Mouse (Mus musculus) liver, adult (tissue): Measurements from ENCODE around the gene H2-Eb2.

Experiments used
- GATA4 ChIP-seq: IDR thresholded peaks from 2 replicates; pipeline ENCODE4 v1.6.1; 2014; ENCODE audit warnings: mild to moderate bottlenecking, low read length; ENCODE audit not compliant: insufficient replicate concordance

H2-Eb2 gene

GRCm38 (mm10) chr17:34300691-34301566, 24.5 kb upstream of the H2-Eb2 start:
- TF ChIP-seq GATA4, result no peak

GRCm38 (mm10) chr17:34301670-34302190, 23.7 kb upstream of the H2-Eb2 start:
- no peak for TF ChIP-seq GATA4

- TF ChIP-seq GATA4, result no peak
Measured at GRCm38 (mm10) chr17:34303789-34304188, 21.7 kb upstream of the H2-Eb2 start.

GRCm38 (mm10) chr17:34304751-34305150, 20.7 kb upstream of the H2-Eb2 start:
- no peak for TF ChIP-seq GATA4

- TF ChIP-seq GATA4, result no peak
Measured at GRCm38 (mm10) chr17:34305380-34306030, 20.0 kb upstream of the H2-Eb2 start, which contains the start of gene H2-Eb1. Gene H2-Eb1 (plus strand): TSS chr17:34305867.

- TF ChIP-seq GATA4, result no peak
Measured at GRCm38 (mm10) chr17:34306407-34306806, 19.1 kb upstream of the H2-Eb2 start.

DNA sequence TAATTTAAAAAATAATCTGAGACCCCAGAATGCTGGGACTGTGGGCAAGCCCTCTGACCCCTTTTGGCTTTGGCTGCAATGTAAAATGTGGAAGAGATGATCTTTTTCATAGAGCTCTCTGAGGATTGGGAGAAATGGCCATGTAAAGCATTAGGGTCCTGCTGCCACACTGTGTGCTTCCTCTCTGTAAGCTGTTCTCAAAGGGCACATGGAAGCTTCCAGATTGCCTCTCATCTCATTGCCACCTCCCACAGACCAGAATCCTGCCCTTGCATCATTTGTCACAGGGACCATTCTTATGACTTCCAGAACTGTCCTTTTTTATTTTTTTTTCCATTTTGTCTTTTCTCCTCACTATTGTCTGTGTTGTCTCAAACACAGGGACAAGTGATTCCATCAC, 18.2 kb upstream of the H2-Eb2 start:
- TF ChIP-seq GATA4, result no peak

- no peak for TF ChIP-seq GATA4
Measured at GRCm38 (mm10) chr17:34308161-34308560, 17.3 kb upstream of the H2-Eb2 start.

- TF ChIP-seq GATA4, result no peak
Measured at GRCm38 (mm10) chr17:34309225-34309624, 16.2 kb upstream of the H2-Eb2 start.

GRCm38 (mm10) chr17:34309683-34310385, 15.6 kb upstream of the H2-Eb2 start:
- TF ChIP-seq GATA4, result no peak

GRCm38 (mm10) chr17:34312185-34312584, 13.3 kb upstream of the H2-Eb2 start:
- TF ChIP-seq GATA4, result no peak

DNA sequence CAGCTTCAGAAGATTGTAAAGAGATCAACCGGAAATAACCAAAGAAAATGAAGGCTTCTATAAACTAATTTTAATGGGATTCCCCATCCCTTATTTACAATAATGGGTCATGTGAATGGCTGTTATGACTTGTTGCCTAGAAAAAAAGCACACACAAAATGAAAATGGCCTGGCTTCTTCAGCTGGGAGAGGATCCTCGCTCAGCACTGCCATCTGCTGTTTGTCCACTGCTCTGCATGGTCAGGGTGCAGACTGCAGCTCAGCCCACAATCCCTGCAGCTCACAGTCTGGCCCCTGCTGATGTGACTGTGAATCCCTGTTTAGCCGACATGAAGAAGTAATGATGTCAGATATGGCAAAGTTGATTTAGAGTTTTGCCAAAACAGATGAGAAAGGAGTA, 12.1 kb upstream of the H2-Eb2 start:
- TF ChIP-seq GATA4, result no peak

GRCm38 (mm10) chr17:34314286-34314685, 11.2 kb upstream of the H2-Eb2 start:
- TF ChIP-seq GATA4, result no peak

DNA sequence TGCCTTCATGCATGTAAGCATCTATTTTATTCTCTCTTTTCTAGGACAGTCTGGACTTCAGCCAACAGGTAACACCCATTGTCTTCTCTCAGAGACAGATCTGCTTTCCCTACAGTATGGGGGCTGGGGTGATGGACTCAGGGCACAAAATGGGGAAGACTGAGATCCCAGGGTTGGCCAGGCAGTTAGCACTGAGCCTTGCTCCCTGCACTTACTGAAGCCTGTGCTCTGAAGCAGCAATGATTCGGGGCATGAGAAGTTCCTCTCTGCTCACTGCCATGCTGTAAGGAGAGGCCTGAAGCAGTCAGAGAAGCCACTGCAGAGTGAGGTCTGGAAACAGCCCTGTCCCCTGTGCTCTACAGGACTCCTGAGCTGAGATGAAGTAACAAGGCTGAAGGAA, 10.0 kb upstream of the H2-Eb2 start:
- no peak for TF ChIP-seq GATA4

- TF ChIP-seq GATA4, result no peak
Measured at GRCm38 (mm10) chr17:34316697-34317096, 8.8 kb upstream of the H2-Eb2 start.
